9 mouse cellular contexts compared by ENCODE assay signal in the genomic region with DNA sequence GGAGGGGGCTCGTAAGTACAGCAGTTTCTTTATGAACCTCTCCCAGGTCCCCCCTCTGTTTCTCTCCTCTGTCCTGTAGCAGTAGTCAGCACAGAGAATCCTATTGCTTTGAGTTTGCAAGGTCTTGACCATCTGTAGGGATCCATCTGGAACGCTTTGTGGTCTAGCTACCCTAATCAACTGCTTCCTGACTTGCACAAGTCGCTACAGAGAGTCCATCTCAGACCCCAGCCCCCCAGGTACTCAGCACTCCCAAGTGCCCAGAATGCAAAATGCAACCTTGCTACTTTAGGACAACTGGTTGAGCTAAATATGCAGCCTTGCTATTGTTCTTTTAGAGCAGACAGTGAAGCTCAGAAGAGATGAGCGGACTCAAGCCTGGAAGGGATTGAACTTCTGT. TPM values are rescaled to one million over a fixed set of nuclear protein-coding genes. Genes with fewer than 3 reads are reported as not detected.
A peak's percentile ranks its signal among the peaks of the same experiment; 100 is the strongest.
DNase-seq lines count a peak whose midpoint lies in the region; ATAC-seq lines count a peak whose summit lies in the region.
"Had no signal": no experiment of that assay in that cellular context is flagged by ENCODE, and none has a peak within 500 bp of the region (broad histone marks: within the 10 kb centered on the region; RNA-seq: fewer than 3 reads in every experiment).

No protein-coding gene starts in this region.

- no peaks in the 10 kb centered on the region for H3K9me3 ChIP-seq in heart, embryonic 11.5 days (replicated peaks; ENCODE audit: control insufficient read depth, low read length)
- H3K9me3 ChIP-seq in midbrain, embryonic 13.5 days = no peaks in the 10 kb centered on the region
- no peaks in the 10 kb centered on the region for H3K9me3 ChIP-seq in midbrain, embryonic 10.5 days (replicated peaks)

- no peaks in the 10 kb centered on the region for H3K27me3 ChIP-seq in heart, embryonic 11.5 days (ENCODE audit: control insufficient read depth, insufficient read depth, low read length)
- peaks cover 63% of the 10 kb centered on the region for H3K27me3 ChIP-seq in midbrain, embryonic 13.5 days
- peaks cover 77% of the 10 kb centered on the region for H3K27me3 ChIP-seq in midbrain, embryonic 10.5 days (ENCODE audit: low read depth, poor library complexity, severe bottlenecking)

- peaks cover 68% of the 10 kb centered on the region for H3K4me1 ChIP-seq in heart, embryonic 11.5 days (ENCODE audit: control insufficient read depth, insufficient read depth, low read length)
- H3K4me1 ChIP-seq in midbrain, embryonic 13.5 days (replicated peaks) = peaks cover 23% of the 10 kb centered on the region
- H3K4me1 ChIP-seq in midbrain, embryonic 10.5 days = peaks cover 37% of the 10 kb centered on the region

- peaks cover 67% of the 10 kb centered on the region for H3K79me2 ChIP-seq in macrophage (ENCODE audit: inconsistent target)

- WGBS in heart, embryonic 11.5 days (ENCODE audit: insufficient replicate concordance) = 32% methylated on average over 4 of the region's 4 CpGs
- 79% methylated on average over 4 of the region's 4 CpGs for WGBS in midbrain, embryonic 13.5 days
- 68% methylated on average over 4 of the region's 4 CpGs for WGBS in midbrain, embryonic 10.5 days
- 17% methylated on average over 4 of the region's 4 CpGs for WGBS in macrophage (ENCODE audit: missing documents)

- H3K4me3 ChIP-seq in heart, embryonic 11.5 days (ENCODE audit: low read depth, low read length) = peak overlapping the region; percentile 81
- H3K4me3 ChIP-seq in midbrain, embryonic 13.5 days (replicated peaks) = no peak overlapping the region
- H3K4me3 ChIP-seq in midbrain, embryonic 10.5 days = no peak overlapping the region
- H3K4me3 ChIP-seq in macrophage (ENCODE audit: inconsistent target) = peak overlapping the region; percentile 71

- peak overlapping the region; percentile 97 for H3K9ac ChIP-seq in heart, embryonic 11.5 days (ENCODE audit: low read depth, low read length)
- no peak overlapping the region for H3K9ac ChIP-seq in midbrain, embryonic 13.5 days (replicated peaks)

- ATAC-seq in heart, embryonic 11.5 days (replicated peaks; ENCODE audit: insufficient number of reproducible peaks, low FRiP score, low TSS enrichment) = no peak
- no peak for ATAC-seq in midbrain, embryonic 13.5 days

- intact Hi-C loops in heart, postnatal 10 days (cut with DNase I) = loop anchor here (2.0 kb wide), 2 partner anchors 22 to 44 kb away; no protein-coding TSS in a partner anchor
- intact Hi-C loops in left cerebral cortex, postnatal 25 days (cut with DNase I) = no loop called here
- intact Hi-C loops in left cerebral cortex, postnatal 36 days (cut with DNase I) = no loop called here

- H3K36me3 ChIP-seq in heart, embryonic 11.5 days (ENCODE audit: control insufficient read depth, insufficient read depth, low read length) = no peaks in the 10 kb centered on the region
- no peaks in the 10 kb centered on the region for H3K36me3 ChIP-seq in midbrain, embryonic 13.5 days
- no peaks in the 10 kb centered on the region for H3K36me3 ChIP-seq in midbrain, embryonic 10.5 days
- H3K36me3 ChIP-seq in macrophage (ENCODE audit: inconsistent target) = no peaks in the 10 kb centered on the region

- DNase-seq in heart, postnatal 4 days = no peak
- DNase-seq in midbrain, embryonic 10.5 days (ENCODE audit: low spot score) = no peak
- DNase-seq in heart, postnatal 10 days = peak; percentile 27 to 33
- no peak for DNase-seq in left cerebral cortex, postnatal 25 days (ENCODE audit: low spot score in 2 of 2)
- DNase-seq in left cerebral cortex, postnatal 36 days (ENCODE audit: low spot score in 2 of 2) = no peak
- DNase-seq: right cerebral cortex, postnatal 14 days had no signal

- peak overlapping the region; percentile 96 for H3K27ac ChIP-seq in heart, embryonic 11.5 days (ENCODE audit: low read depth, low read length)
- H3K27ac ChIP-seq in midbrain, embryonic 13.5 days = no peak overlapping the region
- H3K27ac ChIP-seq in midbrain, embryonic 10.5 days (replicated peaks) = no peak overlapping the region
- peak overlapping the region; percentile 79 for H3K27ac ChIP-seq in macrophage

- H3K4me2 ChIP-seq in heart, embryonic 11.5 days = peak overlapping the region; percentile 70
- peak overlapping the region; percentile 9; the same call in 1 of the 2 replicates for H3K4me2 ChIP-seq in midbrain, embryonic 13.5 days (replicated peaks)

RNA-seq across cellular contexts. Expression of gene Rcsd1, which starts 3.1 kb away (rescaled TPM):
- polyA plus RNA-seq in heart, embryonic 11.5 days (2014; fragmentation: Nextera tagmentation; extraction: Ambion mirVana) = 85.4 and 91.8 TPM in 2 replicates
- 100 to 1,000 TPM; 107 to 115 TPM for total RNA-seq in heart, postnatal 4 days (2021)
- 8.0 and 8.3 TPM in 2 replicates for polyA plus RNA-seq in midbrain, embryonic 13.5 days (2015; fragmentation: Nextera tagmentation; extraction: Ambion mirVana)
- polyA plus RNA-seq in midbrain, embryonic 10.5 days (2016; fragmentation: Nextera tagmentation; extraction: Ambion mirVana) = 8.6 and 8.7 TPM in 2 replicates
- 100 to 1,000 TPM; 112 to 114 TPM for total RNA-seq in heart, postnatal 10 days (2021)
- total RNA-seq in macrophage (2018; cell fraction: chromatin; rRNA removed) = 100 to 1,000 TPM in 13 of 26 experiments, 10 to 100 TPM in 13; 33.2 to 495 (median 91.1) TPM
- total RNA-seq in macrophage (2018; cell fraction: cytosol; rRNA removed) = 100 to 1,000 TPM in 2 of 26 experiments, 10 to 100 TPM in 24; 28.4 to 135 (median 32.6) TPM
- total RNA-seq in macrophage (2018; cell fraction: nucleus; rRNA removed) = 100 to 1,000 TPM in 13 of 26 experiments, 10 to 100 TPM in 13; 41.9 to 410 (median 106) TPM
- 32.5 to 46.6 TPM (median 34.4 TPM) in 3 replicates for polyA plus RNA-seq in macrophage (2018)
- total RNA-seq in left cerebral cortex, postnatal 25 days (2021) = 1 to 10 TPM; 4.9 to 6.0 TPM
- total RNA-seq in left cerebral cortex, postnatal 36 days (2021) = 1 to 10 TPM; 3.6 to 5.0 TPM

RNA-seq across cellular contexts. Expression of gene Creg1, which starts 57.1 kb away (rescaled TPM):
- 108 and 109 TPM in 2 replicates for polyA plus RNA-seq in heart, embryonic 11.5 days (2014; fragmentation: Nextera tagmentation; extraction: Ambion mirVana)
- 10 to 100 TPM; 24.3 to 28.7 TPM for total RNA-seq in heart, postnatal 4 days (2021)
- 21.7 and 23.8 TPM in 2 replicates for polyA plus RNA-seq in midbrain, embryonic 13.5 days (2015; fragmentation: Nextera tagmentation; extraction: Ambion mirVana)
- 31.7 and 36.1 TPM in 2 replicates for polyA plus RNA-seq in midbrain, embryonic 10.5 days (2016; fragmentation: Nextera tagmentation; extraction: Ambion mirVana)
- 10 to 100 TPM; 34.8 to 36.1 TPM for total RNA-seq in heart, postnatal 10 days (2021)
- total RNA-seq in macrophage (2018; cell fraction: chromatin; rRNA removed) = 100 to 1,000 TPM in 3 of 26 experiments, 10 to 100 TPM in 23; 17.4 to 124 (median 36.1) TPM
- 100 to 1,000 TPM; 262 to 745 (median 448) TPM for total RNA-seq in macrophage (2018; cell fraction: cytosol; rRNA removed)
- total RNA-seq in macrophage (2018; cell fraction: nucleus; rRNA removed) = 100 to 1,000 TPM in 25 of 26 experiments, 10 to 100 TPM in 1; 72.5 to 401 (median 197) TPM
- 629 to 1,120 TPM (median 845 TPM) in 3 replicates for polyA plus RNA-seq in macrophage (2018)
- total RNA-seq in left cerebral cortex, postnatal 25 days (2021) = 10 to 100 TPM; 27.1 to 28.5 TPM
- total RNA-seq in left cerebral cortex, postnatal 36 days (2021) = 10 to 100 TPM; 23.4 to 28.2 TPM

Comparison
In these comparisons a context has a peak if more than half of its experiments do, and no peak if none do; other contexts are left out.
1. DNase-seq: peak in heart, postnatal 10 days (2 of 2); none in heart, postnatal 4 days (single experiment), midbrain, embryonic 10.5 days (single experiment), left cerebral cortex, postnatal 25 days (0 of 2) and left cerebral cortex, postnatal 36 days (0 of 2).
2. H3K27ac ChIP-seq: peak in heart, embryonic 11.5 days (single experiment) and macrophage (single experiment); none in midbrain, embryonic 13.5 days (single experiment) and midbrain, embryonic 10.5 days (single experiment).
3. H3K4me3 ChIP-seq: peak in heart, embryonic 11.5 days (single experiment) and macrophage (single experiment); none in midbrain, embryonic 13.5 days (single experiment) and midbrain, embryonic 10.5 days (single experiment).
4. RNA of gene Rcsd1, which starts 3.1 kb away (total RNA-seq): 107 to 115 TPM in heart, postnatal 4 days and 112 to 114 TPM in heart, postnatal 10 days; 4.9 to 6.0 TPM in left cerebral cortex, postnatal 25 days and 3.6 to 5.0 TPM in left cerebral cortex, postnatal 36 days; every median in the first group is over 10 times any median in the second.